Mouse (Mus musculus) limb, embryonic 11.5 days (tissue): ENCODE data around the gene Tapbpl. TPM values are rescaled to one million over a fixed set of nuclear protein-coding genes. Genes with fewer than 3 reads are reported as not detected.

Experiments
- ATAC-seq: fragments of 200-750 bp; cut with Nextera tagmentation; 2 replicates; pipeline ENCODE4 v1.8.0; 2017; ENCODE audit warnings: low read depth; ENCODE audit not compliant: insufficient number of reproducible peaks, low FRiP score, low TSS enrichment
- DNase-seq: peaks from one replicate; pipeline ENCODE4 v3.0.0-alpha.2; 2015; ENCODE audit warnings: low spot score
- H3K27ac ChIP-seq: fragments of 300-500 bp; sonication (generic); replicated peaks from 2 replicates; pipeline ENCODE4 v1.5.1; 2014; ENCODE audit warnings: low read depth, mild to moderate bottlenecking, low read length
- H3K27me3 ChIP-seq: fragments of 300-500 bp; sonication (generic); 2 replicates; pipeline ENCODE4 v1.6.1; 2014; ENCODE audit warnings: mild to moderate bottlenecking, low read length, mixed read lengths; ENCODE audit not compliant: control insufficient read depth, insufficient read depth
- H3K36me3 ChIP-seq: fragments of 300-500 bp; sonication (generic); 2 replicates; pipeline ENCODE4 v1.6.1; 2014; ENCODE audit warnings: mild to moderate bottlenecking, low read length, moderate library complexity, mixed read lengths; ENCODE audit not compliant: control insufficient read depth, insufficient read depth
- H3K4me1 ChIP-seq: fragments of 300-500 bp; sonication (generic); 2 replicates; pipeline ENCODE4 v1.6.1; 2014; ENCODE audit warnings: low read length, mixed read lengths; ENCODE audit not compliant: control insufficient read depth, insufficient read depth
- H3K4me2 ChIP-seq: fragments of 300-500 bp; sonication (generic); 2 replicates; pipeline ENCODE4 v1.6.1; 2014; ENCODE audit warnings: low read depth, mild to moderate bottlenecking, moderate library complexity; ENCODE audit not compliant: severe bottlenecking
- H3K4me3 ChIP-seq: fragments of 300-500 bp; sonication (generic); 2 replicates; pipeline ENCODE4 v1.5.1; 2014; ENCODE audit warnings: low read depth, low read length
- H3K9ac ChIP-seq: fragments of 300-500 bp; sonication (generic); 2 replicates; pipeline ENCODE4 v1.6.1; 2014; ENCODE audit warnings: mild to moderate bottlenecking, low read length
- H3K9me3 ChIP-seq: fragments of 300-500 bp; sonication (generic); 2 replicates; pipeline ENCODE4 v1.6.1; 2016; ENCODE audit warnings: low read length; ENCODE audit not compliant: control insufficient read depth
- WGBS: fragments of 180-500 bp; shearing (Covaris S2); extraction: QIAGEN DNeasy Blood & Tissue Kit; methylation state at CpG from one replicate; pipeline ENCODE4 v1.1.7; 2014; 5-methylcytosine and 5-hydroxymethylcytosine counted together
- microRNA-seq: library from miRNA; unstranded; fragments of <30 nt; microRNA quantifications from one replicate; pipeline ENCODE4, GENCODE M21; 2016
- polyA plus RNA-seq: library from polyadenylated mRNA; unstranded; fragments of >200 nt; fragmentation: Nextera tagmentation; extraction: Ambion mirVana; gene quantifications from 2 replicates; pipeline ENCODE4 v1.2.1, GENCODE M21; 2014

Tapbpl gene
- polyA plus RNA-seq, 1 experiment from 2014 or later = 0.87 TPM

GRCm38 (mm10) chr6:125190816-125191215 lies 40.8 kb downstream of the Tapbpl start:
- 0 out of 2 replicates have a peak overlapping the region, but pooled peaks have one; percentile 99 for H3K27ac ChIP-seq
- H3K4me2 ChIP-seq = peak overlapping the region; percentile 84
- H3K27me3 ChIP-seq = no peaks in the 10 kb centered on the region
- peaks cover 3% of the 10 kb centered on the region; the same call in 1 of the 2 replicates for H3K4me1 ChIP-seq
- H3K9ac ChIP-seq = peak overlapping the region; percentile 89
- H3K4me3 ChIP-seq = peak overlapping the region; percentile 75
- DNase-seq (no peak), ATAC-seq (no peak)
- H3K9me3 ChIP-seq = no peaks in the 10 kb centered on the region
- peaks cover 35% of the 10 kb centered on the region for H3K36me3 ChIP-seq

GRCm38 (mm10) chr6:125186203-125186602 lies 45.5 kb downstream of the Tapbpl start:
- no peak overlapping the region for H3K4me3 ChIP-seq
- ATAC-seq (no peak), DNase-seq (no peak)
- H3K36me3 ChIP-seq = peaks cover 56% of the 10 kb centered on the region
- no peak overlapping the region for H3K27ac ChIP-seq
- H3K4me1 ChIP-seq = no peaks in the 10 kb centered on the region
- H3K4me2 ChIP-seq = no peak overlapping the region
- no peak overlapping the region for H3K9ac ChIP-seq
- no peaks in the 10 kb centered on the region for H3K27me3 ChIP-seq
- 94% methylated on average over 10 of the region's 10 CpGs for WGBS
- H3K9me3 ChIP-seq = no peaks in the 10 kb centered on the region

GRCm38 (mm10) chr6:125182133-125182532 lies 49.5 kb downstream of the Tapbpl start:
- ATAC-seq (no peak), DNase-seq (no peak)
- 89% methylated on average over 5 of the region's 5 CpGs for whole genome bisulfite sequencing
- no peak overlapping the region for H3K9ac ChIP-seq
- peaks cover 75% of the 10 kb centered on the region for H3K36me3 ChIP-seq
- H3K4me3 ChIP-seq = no peak overlapping the region
- H3K9me3 ChIP-seq = no peaks in the 10 kb centered on the region
- no peak overlapping the region for H3K4me2 ChIP-seq
- H3K4me1 ChIP-seq = no peaks in the 10 kb centered on the region
- no peak overlapping the region for H3K27ac ChIP-seq
- H3K27me3 ChIP-seq = no peaks in the 10 kb centered on the region

GRCm38 (mm10) chr6:125179601-125180000 lies 52.1 kb downstream of the Tapbpl start:
- Histone ChIP-seq H3K27me3 (no peaks in the 10 kb centered on the region), H3K4me1 (no peaks in the 10 kb centered on the region), H3K27ac (no peak overlapping the region), H3K4me3 (no peak overlapping the region), H3K9ac (no peak overlapping the region), H3K36me3 (peaks cover 71% of the 10 kb centered on the region), H3K9me3 (no peaks in the 10 kb centered on the region), H3K4me2 (no peak overlapping the region)
- 88% methylated on average over 7 of the region's 7 CpGs for WGBS
- no peak for ATAC-seq
- no peak for DNase-seq

- Histone ChIP-seq H3K9ac (no peak overlapping the region), H3K27me3 (no peaks in the 10 kb centered on the region), H3K4me3 (no peak overlapping the region), H3K9me3 (no peaks in the 10 kb centered on the region), H3K4me2 (no peak overlapping the region), H3K4me1 (no peaks in the 10 kb centered on the region), H3K27ac (no peak overlapping the region), H3K36me3 (peaks cover 81% of the 10 kb centered on the region)
- 89% methylated on average over 5 of the region's 5 CpGs for WGBS
- ATAC-seq = no peak
- DNase-seq = no peak
Observed at GRCm38 (mm10) chr6:125175469-125175868, 56.2 kb downstream of the Tapbpl start.

Small RNA genes lying within 50 kb of the gene (microRNA-seq; reads per million reads assigned to microRNA genes)
- gene Mir3098 = 0.92 reads per million
- gene Mir8113 = not detected

Other genes with a start within 250 kb of the Tapbpl start
- 2.2 and 2.4 TPM in 2 replicates for gene Pianp, start 235.2 kb downstream of the Tapbpl start, polyA plus RNA-seq
- gene Zfp384, start 222.7 kb downstream of the Tapbpl start, polyA plus RNA-seq = 11.0 and 12.9 TPM in 2 replicates
- gene Ing4, start 192.1 kb downstream of the Tapbpl start, polyA plus RNA-seq = 128 and 134 TPM in 2 replicates
- gene Acrbp, start 182.2 kb downstream of the Tapbpl start, polyA plus RNA-seq = 13.3 and 16.1 TPM in 2 replicates
- 0.32 TPM in 1 of 2 replicates, not detected in the other for gene Lpar5, start 163.9 kb downstream of the Tapbpl start, polyA plus RNA-seq
- 110 and 117 TPM in 2 replicates for gene Chd4, start 135.9 kb downstream of the Tapbpl start, polyA plus RNA-seq
- gene Nop2, start 100.0 kb downstream of the Tapbpl start, polyA plus RNA-seq = 71.4 and 76.3 TPM in 2 replicates
- gene Iffo1, start 86.6 kb downstream of the Tapbpl start, polyA plus RNA-seq = 12.7 and 14.5 TPM in 2 replicates
- 2,642 and 2,787 TPM in 2 replicates for gene Gapdh, start 65.4 kb downstream of the Tapbpl start, polyA plus RNA-seq
- gene Ncapd2, start 40.2 kb downstream of the Tapbpl start, polyA plus RNA-seq = 181 and 182 TPM in 2 replicates
- gene Mrpl51, start 40.1 kb downstream of the Tapbpl start, polyA plus RNA-seq = 216 and 218 TPM in 2 replicates
- gene Vamp1, start 16.3 kb downstream of the Tapbpl start, polyA plus RNA-seq = 2.3 and 2.6 TPM in 2 replicates
- gene Cd27, start 5.2 kb upstream of the Tapbpl start, polyA plus RNA-seq = 0.89 and 1.4 TPM in 2 replicates
- gene Tuba3a, start 54.2 kb upstream of the Tapbpl start, polyA plus RNA-seq = 0.35 TPM in 1 of 2 replicates, not detected in the other
- gene Ltbr, start 82.0 kb upstream of the Tapbpl start, polyA plus RNA-seq = 34.5 and 36.6 TPM in 2 replicates
- 1.2 and 1.3 TPM in 2 replicates for gene Scnn1a, start 88.8 kb upstream of the Tapbpl start, polyA plus RNA-seq
- 45.4 and 46.6 TPM in 2 replicates for gene Tnfrsf1a, start 117.5 kb upstream of the Tapbpl start, polyA plus RNA-seq
- 0.13 and 0.27 TPM in 2 replicates for gene Plekhg6, start 148.9 kb upstream of the Tapbpl start, polyA plus RNA-seq